Comparison of ENCODE assay signal across 27 mouse cellular contexts in the genomic region with DNA sequence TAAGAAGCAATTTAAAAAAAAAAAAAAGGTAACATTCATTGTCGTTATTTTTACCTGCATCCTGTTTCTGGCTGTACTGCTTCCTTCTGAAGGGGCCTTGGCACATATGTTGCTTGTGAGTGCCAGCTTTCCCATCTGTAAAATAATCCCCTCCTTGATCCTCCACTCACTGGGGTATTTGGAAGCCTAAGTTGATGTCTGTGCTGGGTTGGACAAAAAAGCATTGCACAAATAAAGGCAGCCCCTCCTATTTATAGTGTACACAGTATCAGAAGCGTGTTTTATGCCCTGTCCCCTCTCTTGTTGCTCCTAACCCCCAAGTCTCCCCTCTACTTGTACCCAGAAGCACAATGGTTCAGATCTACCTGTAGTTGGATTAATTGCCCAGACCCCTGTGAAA.
DNase-seq lines count a peak whose midpoint lies in the region; ATAC-seq and TF ChIP-seq lines count a peak whose summit lies in the region.
"Had no signal": no experiment of that assay in that cellular context is flagged by ENCODE, and none has a peak within 500 bp of the region (broad histone marks: within the 10 kb centered on the region; RNA-seq: fewer than 3 reads in every experiment).

No protein-coding gene starts in this region.

- DNase-seq in forebrain, postnatal 0 days, result no peak
- no peak for DNase-seq in midbrain, embryonic 11.5 days (ENCODE audit: low spot score, missing footprints)
- no peak for DNase-seq in midbrain, embryonic 10.5 days (ENCODE audit: low spot score)
- no peak for DNase-seq in embryo, embryonic 10.5 days (ENCODE audit: low spot score)
- DNase-seq in kidney, adult 11 months, result no peak
- DNase-seq: adrenal gland, adult 2 months; B cell, adult 2 months; cerebellum, adult 8-10 months; gastrocnemius, postnatal 25 days; kidney, adult 9 months; kidney, postnatal 25 days; layer of hippocampus, postnatal 36 days; lung, adult 18-20 months; lung, postnatal 10 days; right cerebral cortex, adult 18-20 months; right cerebral cortex, postnatal 4 days; thymus, postnatal 14 days had no signal

- H3K4me1 ChIP-seq in forebrain, embryonic 15.5 days, result peaks cover 12% of the 10 kb centered on the region
- peaks cover 6% of the 10 kb centered on the region; the same call in 1 of the 2 replicates for H3K4me1 ChIP-seq in forebrain, postnatal 0 days (ENCODE audit: insufficient read depth)
- H3K4me1 ChIP-seq in midbrain, embryonic 11.5 days (ENCODE audit: control insufficient read depth, insufficient read depth, low read length), result peaks cover 8% of the 10 kb centered on the region; the same call in 1 of the 2 replicates
- H3K4me1 ChIP-seq in midbrain, embryonic 10.5 days, result peaks cover 14% of the 10 kb centered on the region
- H3K4me1 ChIP-seq in midbrain, embryonic 13.5 days (replicated peaks), result peaks cover 15% of the 10 kb centered on the region
- peaks cover 10% of the 10 kb centered on the region; the same call in 1 of the 2 replicates for H3K4me1 ChIP-seq in neural tube, embryonic 13.5 days (replicated peaks)
- H3K4me1 ChIP-seq: embryonic facial prominence, embryonic 10.5 days; limb, embryonic 13.5 days; liver, embryonic 12.5 days had no signal

- no peak overlapping the region for H3K9ac ChIP-seq in forebrain, embryonic 15.5 days (replicated peaks)
- no peak overlapping the region for H3K9ac ChIP-seq in forebrain, postnatal 0 days
- H3K9ac ChIP-seq in midbrain, embryonic 11.5 days (ENCODE audit: low read length), result no peak overlapping the region
- H3K9ac ChIP-seq in midbrain, embryonic 13.5 days (replicated peaks), result no peak overlapping the region
- no peak overlapping the region for H3K9ac ChIP-seq in neural tube, embryonic 13.5 days
- H3K9ac ChIP-seq: limb, embryonic 13.5 days; liver, embryonic 12.5 days; midbrain, embryonic 12.5 days had no signal

- no peaks in the 10 kb centered on the region for H3K27me3 ChIP-seq in forebrain, embryonic 15.5 days
- H3K27me3 ChIP-seq in forebrain, postnatal 0 days (ENCODE audit: insufficient read depth, low read length), result no peaks in the 10 kb centered on the region
- H3K27me3 ChIP-seq in midbrain, embryonic 11.5 days (ENCODE audit: control insufficient read depth, insufficient read depth, low read length), result no peaks in the 10 kb centered on the region
- H3K27me3 ChIP-seq in midbrain, embryonic 10.5 days (ENCODE audit: low read depth, poor library complexity, severe bottlenecking), result no peaks in the 10 kb centered on the region; the same call in 1 of the 2 replicates
- H3K27me3 ChIP-seq in midbrain, embryonic 13.5 days, result no peaks in the 10 kb centered on the region
- H3K27me3 ChIP-seq in neural tube, embryonic 13.5 days, result no peaks in the 10 kb centered on the region
- H3K27me3 ChIP-seq: CH12.LX; limb, embryonic 13.5 days; liver, embryonic 12.5 days had no signal

- no peak overlapping the region for H3K4me3 ChIP-seq in forebrain, embryonic 15.5 days
- H3K4me3 ChIP-seq in forebrain, postnatal 0 days (ENCODE audit: low read depth, low read length), result no peak overlapping the region
- H3K4me3 ChIP-seq in midbrain, embryonic 11.5 days (ENCODE audit: low read depth, low read length), result no peak overlapping the region
- H3K4me3 ChIP-seq in midbrain, embryonic 10.5 days, result no peak overlapping the region
- no peak overlapping the region for H3K4me3 ChIP-seq in midbrain, embryonic 13.5 days (replicated peaks)
- no peak overlapping the region for H3K4me3 ChIP-seq in neural tube, embryonic 13.5 days
- H3K4me3 ChIP-seq: embryonic facial prominence, embryonic 10.5 days; layer of hippocampus, adult 2 months; limb, embryonic 13.5 days; liver, embryonic 12.5 days; midbrain, embryonic 12.5 days had no signal

- TF ChIP-seq CTCF in forebrain, postnatal 0 days (IDR thresholded peaks at IDR 0.05; ENCODE audit: low read depth), result no peak

- 28% methylated on average over 2 of the region's 2 CpGs for WGBS in forebrain, embryonic 15.5 days
- WGBS in forebrain, postnatal 0 days, result 23% methylated on average over 2 of the region's 2 CpGs
- WGBS in midbrain, embryonic 11.5 days, result 48% methylated on average over 2 of the region's 2 CpGs
- WGBS in midbrain, embryonic 10.5 days, result 67% methylated on average over 2 of the region's 2 CpGs
- WGBS in midbrain, embryonic 13.5 days, result 49% methylated on average over 2 of the region's 2 CpGs
- WGBS in neural tube, embryonic 13.5 days, result 55% methylated on average over 2 of the region's 2 CpGs

- no peak overlapping the region for H3K4me2 ChIP-seq in forebrain, embryonic 15.5 days (replicated peaks)
- no peak overlapping the region for H3K4me2 ChIP-seq in forebrain, postnatal 0 days (ENCODE audit: low read depth)
- H3K4me2 ChIP-seq in midbrain, embryonic 11.5 days, result no peak overlapping the region
- no peak overlapping the region for H3K4me2 ChIP-seq in midbrain, embryonic 13.5 days (replicated peaks)
- no peak overlapping the region for H3K4me2 ChIP-seq in neural tube, embryonic 13.5 days
- H3K4me2 ChIP-seq: limb, embryonic 13.5 days; liver, embryonic 12.5 days; midbrain, embryonic 12.5 days had no signal

- peak overlapping the region; percentile 31; the same call in 1 of the 2 replicates for H3K27ac ChIP-seq in forebrain, embryonic 15.5 days (replicated peaks)
- no peak overlapping the region for H3K27ac ChIP-seq in forebrain, postnatal 0 days (ENCODE audit: low read depth, low read length)
- H3K27ac ChIP-seq in midbrain, embryonic 11.5 days (ENCODE audit: low read depth, low read length), result no peak overlapping the region
- no peak overlapping the region for H3K27ac ChIP-seq in midbrain, embryonic 10.5 days (replicated peaks)
- peak overlapping the region; percentile 40 for H3K27ac ChIP-seq in midbrain, embryonic 13.5 days
- 0 out of 2 replicates have a peak overlapping the region, but pooled peaks have one; percentile 6 for H3K27ac ChIP-seq in neural tube, embryonic 13.5 days (replicated peaks)
- H3K27ac ChIP-seq: embryonic facial prominence, embryonic 10.5 days; layer of hippocampus, adult 2 months; limb, embryonic 13.5 days; liver, embryonic 12.5 days; midbrain, embryonic 12.5 days had no signal

- ATAC-seq in forebrain, embryonic 15.5 days (replicated peaks), result peak; percentile 51; the same call in 1 of the 2 replicates
- no peak; the same call in 1 of the 2 replicates for ATAC-seq in forebrain, postnatal 0 days
- ATAC-seq in midbrain, embryonic 11.5 days (ENCODE audit: low FRiP score), result 0 out of 2 replicates have a peak, but pooled peaks have one; percentile 15
- ATAC-seq in midbrain, embryonic 13.5 days, result peak; percentile 59
- no peak for ATAC-seq in neural tube, embryonic 13.5 days (ENCODE audit: low read depth)
- ATAC-seq: liver, embryonic 12.5 days had no signal

- H3K9me3 ChIP-seq in forebrain, embryonic 15.5 days, result no peaks in the 10 kb centered on the region
- H3K9me3 ChIP-seq in forebrain, postnatal 0 days (ENCODE audit: low read length), result no peaks in the 10 kb centered on the region
- no peaks in the 10 kb centered on the region for H3K9me3 ChIP-seq in midbrain, embryonic 11.5 days (ENCODE audit: control insufficient read depth, low read length)
- no peaks in the 10 kb centered on the region for H3K9me3 ChIP-seq in midbrain, embryonic 10.5 days (replicated peaks)
- H3K9me3 ChIP-seq in midbrain, embryonic 13.5 days, result no peaks in the 10 kb centered on the region
- H3K9me3 ChIP-seq in neural tube, embryonic 13.5 days, result no peaks in the 10 kb centered on the region
- H3K9me3 ChIP-seq: embryonic facial prominence, embryonic 10.5 days; limb, embryonic 13.5 days; liver, embryonic 12.5 days; midbrain, embryonic 12.5 days had no signal

- H3K36me3 ChIP-seq in forebrain, embryonic 15.5 days, result no peaks in the 10 kb centered on the region
- H3K36me3 ChIP-seq in forebrain, postnatal 0 days (ENCODE audit: insufficient read depth), result no peaks in the 10 kb centered on the region
- no peaks in the 10 kb centered on the region for H3K36me3 ChIP-seq in midbrain, embryonic 11.5 days (ENCODE audit: control insufficient read depth, insufficient read depth, low read length)
- H3K36me3 ChIP-seq in midbrain, embryonic 10.5 days, result no peaks in the 10 kb centered on the region
- no peaks in the 10 kb centered on the region for H3K36me3 ChIP-seq in midbrain, embryonic 13.5 days
- H3K36me3 ChIP-seq in neural tube, embryonic 13.5 days, result no peaks in the 10 kb centered on the region
- H3K36me3 ChIP-seq: embryonic facial prominence, embryonic 10.5 days; G1E; limb, embryonic 13.5 days; liver, embryonic 12.5 days; midbrain, embryonic 12.5 days had no signal

Comparison
In these comparisons a context has a peak if more than half of its experiments do, and no peak if none do; other contexts are left out.
1. ATAC-seq: peak in forebrain, embryonic 15.5 days (single experiment), midbrain, embryonic 11.5 days (single experiment) and midbrain, embryonic 13.5 days (single experiment); none in forebrain, postnatal 0 days (single experiment) and neural tube, embryonic 13.5 days (single experiment).
2. H3K27ac ChIP-seq: peak in forebrain, embryonic 15.5 days (single experiment), midbrain, embryonic 13.5 days (single experiment) and neural tube, embryonic 13.5 days (single experiment); none in forebrain, postnatal 0 days (single experiment), midbrain, embryonic 11.5 days (single experiment) and midbrain, embryonic 10.5 days (single experiment).